Mouse (Mus musculus): ENCODE measurements around the gene Cela3b. TPM values are rescaled to one million over a fixed set of nuclear protein-coding genes. Genes with fewer than 3 reads are reported as not detected.
"Not testable (repeated sequence)": the region's sequence is repeated elsewhere in the genome, so short reads cannot be mapped to it uniquely, and the experiment has no call there.

Cela3b gene
- total RNA-seq, 4 experiments from 2014 or later, result not detected

DNA sequence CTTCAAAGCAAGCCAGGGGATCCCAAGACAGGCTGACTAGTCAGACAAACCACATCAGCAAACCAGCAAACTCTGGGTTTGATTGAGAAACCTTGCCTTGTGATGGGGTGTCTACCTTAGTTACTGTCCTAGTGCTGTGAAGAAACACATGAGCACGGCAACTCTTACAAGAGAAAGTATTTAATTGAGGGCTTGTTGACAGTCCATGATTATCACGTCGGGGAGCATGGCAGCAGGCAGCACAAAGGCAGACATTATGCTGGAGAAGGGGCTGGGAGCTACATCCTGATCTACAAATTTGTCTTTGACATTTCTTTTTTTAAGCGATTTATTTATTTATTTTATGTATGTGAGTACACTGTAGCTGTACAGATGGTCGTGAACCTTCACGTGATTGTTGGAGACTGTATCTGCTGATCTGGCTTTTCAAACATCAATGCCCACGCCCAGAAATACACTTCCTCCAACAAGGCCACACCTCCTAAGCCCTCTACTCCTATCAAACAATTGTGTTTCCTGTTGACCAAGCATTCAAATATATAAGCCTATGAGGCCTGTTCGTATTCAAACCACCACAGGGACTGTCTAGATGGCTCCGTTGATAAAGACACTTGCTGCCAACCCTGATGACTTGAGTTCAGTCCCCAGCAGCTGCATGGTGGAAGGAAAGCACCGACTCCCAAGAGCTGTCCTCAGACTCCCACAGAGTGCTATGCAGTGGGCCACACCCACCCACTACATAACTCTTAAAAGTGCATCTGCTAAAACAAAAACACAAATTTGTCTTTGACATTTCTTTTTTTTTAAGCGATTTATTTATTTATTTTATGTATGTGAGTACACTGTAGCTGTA, 12.4 kb downstream of the Cela3b start:
- DNase-seq (ENCODE audit: low spot score in 2 of 2), result no peak

DNA sequence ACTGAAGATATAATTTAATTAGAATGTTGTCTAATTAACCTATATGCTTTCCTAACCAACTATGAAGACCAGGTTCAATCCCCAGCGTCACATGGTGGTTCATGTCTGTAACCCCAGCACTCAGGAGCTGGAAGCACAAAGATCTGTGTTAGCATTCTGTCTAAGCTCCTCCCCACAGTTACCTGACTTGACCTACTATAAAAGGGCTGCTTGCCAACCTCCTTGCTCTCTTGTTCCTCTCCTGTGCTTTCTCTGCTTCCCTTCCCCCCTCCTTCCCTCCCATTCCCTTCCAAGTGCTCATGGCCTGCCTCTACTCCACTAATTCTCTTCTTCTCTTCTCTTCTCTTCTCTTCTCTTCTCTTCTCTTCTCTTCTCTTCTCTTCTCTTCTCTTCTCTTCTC, 15.4 kb downstream of the Cela3b start:
- no peak for DNase-seq (ENCODE audit: low spot score in 2 of 2)

DNA sequence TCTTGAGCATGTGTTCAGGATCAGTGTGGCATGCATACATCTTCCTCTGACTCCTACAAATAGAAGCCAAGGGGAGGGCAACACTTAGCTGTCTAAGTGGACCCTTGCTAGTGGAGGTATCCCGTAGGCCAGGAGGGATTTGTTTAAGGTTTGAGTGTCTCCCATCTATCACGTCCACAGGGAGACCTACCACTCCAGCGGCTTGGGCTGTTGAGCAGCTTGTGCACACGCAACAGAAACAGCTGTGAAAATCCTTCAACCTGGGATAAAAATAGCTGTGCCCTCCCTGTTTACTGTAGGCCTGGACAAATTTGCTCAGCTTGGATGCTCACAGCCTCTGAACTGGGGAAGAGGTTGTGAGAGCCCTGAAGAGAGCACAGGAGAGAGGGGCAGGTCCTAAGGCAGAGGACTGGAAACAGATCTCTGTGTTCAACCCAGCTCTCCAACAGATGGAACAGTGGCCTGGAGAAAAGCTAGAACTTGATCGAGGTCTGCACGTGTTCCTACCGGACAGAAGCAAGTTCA, 18.1 kb downstream of the Cela3b start:
- DNase-seq (ENCODE audit: low spot score in 2 of 2), result not testable (repeated sequence)

DNA sequence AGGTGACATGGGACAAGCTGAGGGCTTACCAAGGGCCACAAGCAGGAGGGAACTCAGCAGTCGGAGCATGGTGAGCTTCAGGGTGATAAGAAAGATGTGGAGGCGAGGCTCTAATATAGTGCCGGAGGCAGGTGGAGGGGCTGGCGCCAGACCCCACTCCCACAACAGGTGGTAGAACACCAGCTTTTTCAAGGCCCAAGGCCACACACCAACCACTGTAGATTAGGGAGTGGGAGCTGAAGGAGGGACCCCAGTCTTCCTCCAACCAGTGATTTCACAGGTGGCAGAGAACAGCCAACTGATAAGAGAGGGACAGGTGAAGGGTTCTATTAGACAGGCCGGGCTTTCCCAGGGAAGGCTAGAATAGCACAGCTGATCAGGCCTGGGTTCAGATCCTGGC, 20.6 kb downstream of the Cela3b start, which contains the start of gene Cela3a:
Cela3a (minus strand) TSS at position 101 of the 400 bp plus-strand sequence.
- no peak for DNase-seq (ENCODE audit: low spot score in 2 of 2)

DNA sequence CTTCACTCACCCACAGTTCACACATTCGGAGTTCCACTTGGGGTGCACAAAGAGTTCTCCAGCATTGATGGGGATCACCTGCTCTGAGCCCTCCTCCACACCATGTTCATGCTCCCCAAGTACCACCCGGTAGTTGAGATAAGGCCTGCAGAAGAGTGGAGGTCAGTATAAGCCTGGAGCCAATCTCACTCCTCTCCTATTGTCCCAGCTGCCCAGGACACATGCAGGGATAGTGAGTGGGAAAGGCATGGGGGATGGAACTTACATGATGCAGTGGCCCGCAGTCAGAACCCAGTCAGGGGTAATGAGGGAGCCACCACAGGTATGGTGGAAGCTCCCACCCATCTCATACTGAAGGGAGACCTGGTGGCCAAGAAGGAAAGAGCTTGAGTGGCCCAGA, 24.8 kb downstream of the Cela3b start:
- no peak for DNase-seq (ENCODE audit: low spot score in 2 of 2)

DNA sequence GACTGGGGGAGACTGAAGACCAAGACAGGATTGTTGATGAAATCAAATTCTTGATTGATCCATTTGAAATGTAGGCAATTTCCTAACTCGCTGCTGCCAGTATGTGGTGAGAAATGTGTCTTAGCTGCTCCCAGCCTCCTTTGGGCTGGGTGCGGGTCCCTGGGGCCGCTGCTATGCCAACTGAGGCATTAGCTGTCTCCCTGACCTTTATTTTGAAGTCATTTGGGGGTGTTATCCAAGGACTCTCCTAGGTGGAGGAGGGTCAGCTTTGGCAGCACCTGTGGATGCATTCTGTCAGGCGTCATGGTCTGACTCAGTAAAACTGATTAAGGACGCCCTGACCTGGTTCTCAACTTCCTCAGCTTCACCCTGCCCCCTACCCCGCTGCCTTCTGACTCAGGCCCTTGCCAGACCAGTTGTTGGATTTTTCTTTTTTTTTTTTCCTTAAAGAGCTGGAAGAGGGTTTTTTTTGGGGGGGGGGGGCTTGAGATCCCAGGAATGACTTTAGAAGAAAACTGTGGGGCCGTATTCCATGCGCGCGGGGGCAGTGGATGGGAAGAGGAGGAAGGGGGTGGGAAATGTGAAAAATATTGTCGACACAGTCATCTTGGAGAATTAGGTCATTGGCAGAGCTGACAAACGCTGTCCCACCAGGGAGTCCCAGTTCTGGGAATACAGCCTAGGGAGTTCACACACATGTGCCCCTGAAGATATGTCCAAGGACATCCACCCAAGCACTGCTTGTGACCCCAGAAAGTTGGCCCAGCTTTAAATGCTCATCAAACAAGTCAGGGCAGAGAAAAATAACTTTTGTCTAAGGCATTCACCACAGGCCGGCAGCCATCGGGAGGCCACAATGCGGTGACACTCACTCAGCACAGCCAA, 33.5 kb downstream of the Cela3b start:
- DNase-seq (ENCODE audit: low spot score in 2 of 2), result no peak

DNA sequence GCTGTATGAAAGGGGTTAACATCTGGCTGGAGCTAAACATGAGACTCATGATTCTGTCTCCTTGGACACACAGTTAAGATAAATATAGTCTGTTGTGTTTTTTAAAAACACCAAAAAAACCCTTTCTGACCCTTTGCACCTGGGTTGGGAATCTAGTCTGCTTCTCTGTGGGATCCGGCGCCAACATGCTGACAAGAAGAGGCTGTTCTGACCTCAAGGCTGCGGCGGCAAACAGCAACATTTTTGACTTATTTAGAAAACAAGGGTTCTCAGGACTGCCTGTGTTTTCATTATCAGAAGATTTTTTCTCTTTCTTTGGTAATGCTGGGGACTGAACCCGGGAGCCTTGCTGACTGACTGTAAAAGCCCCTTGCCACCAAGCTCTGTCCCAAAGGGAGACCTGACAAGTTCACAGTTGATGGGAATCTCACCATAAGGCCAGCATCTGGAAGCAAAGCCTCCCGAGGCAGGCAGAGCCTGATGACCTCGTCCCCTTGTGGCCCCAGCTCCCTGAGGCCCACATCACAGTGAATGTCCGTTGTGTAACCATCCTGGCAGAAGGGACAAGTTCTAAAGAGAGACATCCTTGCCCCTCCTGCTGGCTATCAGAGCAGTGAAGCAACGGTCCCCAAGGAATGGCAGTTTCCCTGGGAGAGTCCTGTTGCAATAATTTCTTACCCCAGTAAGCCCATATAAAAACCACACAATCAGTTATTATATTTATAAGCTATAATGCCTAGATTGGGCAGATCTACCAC, 36.8 kb downstream of the Cela3b start:
- no peak for DNase-seq (ENCODE audit: low spot score in 2 of 2)

DNA sequence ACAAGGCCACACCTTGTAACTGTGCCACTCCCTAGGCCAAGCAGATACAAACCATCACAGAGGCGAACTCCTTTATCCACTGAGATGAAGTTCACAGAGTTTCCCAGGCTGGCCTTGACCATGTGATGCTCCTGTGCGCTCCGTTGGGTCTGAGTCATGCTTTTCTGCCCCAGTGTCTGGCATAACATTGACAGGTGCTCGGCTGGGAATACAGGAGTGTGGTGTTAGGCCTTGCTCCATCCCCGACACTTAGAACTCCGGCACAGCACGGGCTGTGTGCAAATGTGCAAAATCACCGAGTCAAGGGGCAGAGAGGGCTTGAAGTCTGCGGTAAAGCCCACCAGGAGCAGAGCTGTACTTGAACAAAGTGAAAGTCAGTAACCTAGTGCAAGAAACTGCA, 37.5 kb downstream of the Cela3b start:
- DNase-seq (ENCODE audit: low spot score in 2 of 2), result no peak

DNA sequence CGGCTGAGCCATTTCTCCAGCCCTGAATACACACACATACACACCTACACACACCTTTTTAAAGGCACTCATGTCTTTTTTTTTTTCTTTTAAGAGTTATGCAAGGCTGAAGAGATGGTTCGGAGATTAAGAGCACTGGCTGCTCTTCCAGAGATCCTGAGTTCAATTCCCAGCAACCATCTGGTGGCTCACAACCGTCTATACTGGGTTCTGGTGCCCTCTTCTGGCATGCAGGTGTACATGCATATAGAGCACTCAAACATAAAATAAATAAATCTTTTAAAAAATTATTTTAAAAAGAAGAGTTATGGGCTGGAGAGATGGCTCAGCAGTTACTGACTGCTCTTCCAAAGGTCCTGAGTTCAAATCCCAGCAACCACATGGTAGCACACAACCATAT, 39.1 kb downstream of the Cela3b start:
- no peak for DNase-seq (ENCODE audit: low spot score in 2 of 2)

DNA sequence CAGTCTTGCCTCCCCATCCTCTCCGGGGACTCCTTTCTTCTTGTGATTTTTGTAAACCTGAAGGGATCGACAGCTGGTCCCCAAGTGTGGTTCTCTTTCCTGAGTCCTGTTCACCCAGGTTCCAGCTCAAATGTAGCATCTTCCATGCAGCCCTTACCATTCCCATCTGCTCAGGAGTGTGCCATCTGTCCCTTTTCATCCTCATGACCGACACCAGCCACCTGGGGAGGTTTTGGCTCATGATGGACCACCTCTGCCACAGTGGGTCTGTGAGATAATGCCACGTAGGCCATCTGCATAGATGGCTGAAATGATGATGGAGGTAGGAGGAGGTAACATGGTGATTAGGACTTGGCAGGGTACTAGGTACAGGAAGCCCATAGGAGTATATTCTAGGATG, 40.1 kb downstream of the Cela3b start:
- no peak for DNase-seq (ENCODE audit: low spot score in 2 of 2)

DNA sequence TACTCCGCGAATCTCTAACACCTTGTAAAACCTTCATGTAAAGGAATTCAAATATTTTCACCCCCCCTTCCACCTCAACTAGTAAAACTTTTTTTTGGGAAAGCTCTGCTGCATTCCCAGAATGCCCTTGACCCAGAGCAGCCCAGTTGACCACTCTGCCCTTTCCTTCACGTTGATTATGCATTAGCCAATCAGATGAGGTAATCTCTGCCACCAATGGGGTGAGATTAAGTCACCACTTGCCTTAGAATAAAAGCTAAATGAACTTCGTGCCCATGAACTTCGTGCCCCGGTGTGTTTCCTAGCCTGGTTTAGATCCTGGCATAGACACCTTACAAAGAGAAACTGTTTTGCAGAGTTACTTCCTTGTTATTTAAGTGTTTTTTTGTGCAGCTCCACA, 41.4 kb downstream of the Cela3b start:
- no peak for DNase-seq (ENCODE audit: low spot score in 2 of 2)

DNA sequence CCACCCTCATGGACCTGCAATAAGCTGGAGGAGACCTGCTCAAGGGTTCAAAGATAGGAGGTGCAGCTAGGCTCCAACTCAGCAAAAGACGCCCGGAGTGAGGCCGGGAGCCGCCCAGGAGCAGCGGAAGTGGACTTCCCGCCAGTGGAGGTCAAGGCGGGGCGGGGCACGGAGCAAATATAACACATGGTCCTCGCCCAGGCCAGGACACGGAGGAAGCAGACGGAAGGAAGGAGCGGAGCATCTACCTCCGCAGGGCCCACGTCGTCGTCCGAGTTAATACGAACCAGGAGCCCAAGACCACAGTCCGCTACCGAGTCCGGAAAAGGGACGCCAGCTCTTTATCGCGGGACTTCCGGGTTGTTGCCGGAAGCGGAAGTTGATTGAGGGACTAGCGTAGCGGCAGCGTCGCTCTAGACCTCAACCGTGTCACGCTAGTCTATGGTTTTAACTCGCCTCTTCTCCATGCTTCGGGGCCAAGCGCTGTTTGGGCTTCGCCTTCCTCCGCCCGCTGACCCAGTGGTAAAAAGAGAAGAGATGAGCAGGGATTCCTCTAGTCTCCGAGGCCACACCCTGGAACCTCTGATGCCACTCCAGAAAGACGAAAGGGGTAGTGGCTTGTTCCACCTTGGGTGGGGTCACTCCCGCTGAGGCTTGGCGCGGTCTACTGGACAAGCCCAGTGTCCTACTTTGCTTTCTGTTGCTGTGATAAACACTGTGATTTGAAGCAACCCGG, 42.1 kb downstream of the Cela3b start:
- peak; percentile 77 to 81 for DNase-seq (ENCODE audit: low spot score in 2 of 2)

DNA sequence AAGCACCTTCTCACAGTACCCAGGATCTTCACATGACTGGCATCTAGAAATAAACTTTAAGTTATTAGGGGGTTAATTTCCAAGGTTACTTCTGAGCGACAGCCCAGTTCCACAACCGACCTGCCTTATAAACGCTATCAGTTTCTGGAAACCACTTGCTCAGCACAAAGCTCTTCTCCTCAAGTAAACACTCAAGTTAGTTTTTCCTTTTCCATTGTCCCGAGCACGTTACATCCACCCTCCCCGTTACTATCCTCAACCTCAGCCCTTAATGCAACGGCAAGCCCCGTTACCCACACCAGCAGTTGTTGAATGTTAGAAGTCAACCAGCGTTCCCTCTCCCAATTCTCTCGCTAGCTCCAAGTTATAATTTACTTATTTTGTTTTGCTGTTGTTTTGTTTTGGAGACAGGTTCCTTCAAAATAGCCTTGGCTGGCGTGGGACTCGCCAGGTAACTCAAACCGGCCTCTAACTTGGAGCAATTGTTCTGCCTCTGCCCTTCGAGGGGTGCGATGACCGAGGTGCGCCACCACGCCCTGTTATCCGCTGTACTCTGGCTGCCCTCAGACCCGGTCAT, 42.8 kb downstream of the Cela3b start:
- no peak for DNase-seq (ENCODE audit: low spot score in 2 of 2)

DNA sequence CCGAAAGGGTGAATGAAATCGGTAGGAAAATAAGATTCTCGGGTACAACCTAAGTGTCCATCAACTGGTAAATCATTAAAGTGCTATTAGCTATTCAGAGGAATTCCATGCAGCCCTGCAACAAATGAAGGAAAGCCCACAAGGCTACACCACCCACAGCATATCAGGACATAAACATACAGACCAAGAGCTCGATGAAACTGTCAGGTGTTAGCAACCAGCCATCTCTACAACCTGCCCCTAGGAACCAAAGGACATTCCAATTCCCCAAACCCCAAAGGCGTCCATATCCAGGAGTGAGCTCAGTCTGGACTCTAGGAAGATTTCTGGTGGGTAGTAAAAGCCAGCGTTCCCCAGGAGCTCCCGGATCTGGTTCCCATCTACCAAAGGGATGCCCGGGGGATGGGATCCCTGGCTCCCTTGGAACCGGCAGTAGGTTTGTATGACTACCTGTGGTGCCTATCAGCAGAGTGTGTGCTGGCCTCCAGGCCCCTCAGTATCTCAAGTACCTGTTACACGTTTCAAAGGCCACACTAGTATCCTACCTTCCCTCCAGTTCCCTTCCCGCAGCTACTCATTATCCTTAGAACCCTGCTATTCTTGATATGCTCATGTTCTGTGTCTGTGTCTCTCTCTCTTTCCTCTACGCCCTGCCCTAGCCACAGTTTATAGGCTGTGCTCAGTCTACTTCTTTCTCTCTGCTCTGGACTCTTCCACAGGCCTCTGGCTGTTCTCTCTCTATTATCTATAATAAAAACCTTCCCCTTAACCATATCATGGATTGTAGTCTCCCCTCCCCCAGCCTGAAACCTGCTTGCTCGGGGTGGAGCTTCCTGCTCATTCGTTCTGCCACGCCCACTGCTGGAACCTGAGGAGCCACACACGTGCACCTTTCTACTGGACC, 49.4 kb downstream of the Cela3b start:
- DNase-seq (ENCODE audit: low spot score in 2 of 2), result no peak

DNA sequence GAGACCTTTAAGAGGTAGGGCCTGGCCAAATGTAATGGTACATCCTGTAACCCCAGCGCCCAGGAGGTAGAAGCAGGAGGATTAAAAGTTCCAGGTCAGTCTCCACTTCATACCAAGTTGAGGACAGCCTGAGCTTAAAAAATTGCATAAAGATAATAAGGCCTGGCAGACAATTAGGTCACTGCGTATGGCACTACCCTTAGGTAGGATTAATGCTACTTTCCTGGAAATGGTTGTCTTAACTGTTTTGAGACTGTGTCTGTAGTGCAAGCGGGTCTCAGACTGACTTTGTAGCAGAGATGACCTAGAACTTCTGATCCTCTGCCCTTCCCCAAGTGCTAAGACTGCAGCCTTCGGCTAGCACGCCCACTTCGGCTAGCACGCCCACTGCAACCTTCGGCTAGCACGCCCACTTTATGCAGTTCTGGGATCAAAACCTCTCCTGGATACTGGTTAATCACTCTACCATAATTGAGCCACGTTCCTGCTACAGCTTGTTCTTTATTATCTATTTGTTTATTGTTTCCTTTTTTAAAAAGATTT, 50.6 kb downstream of the Cela3b start:
- no peak for DNase-seq (ENCODE audit: low spot score in 2 of 2)

DNA sequence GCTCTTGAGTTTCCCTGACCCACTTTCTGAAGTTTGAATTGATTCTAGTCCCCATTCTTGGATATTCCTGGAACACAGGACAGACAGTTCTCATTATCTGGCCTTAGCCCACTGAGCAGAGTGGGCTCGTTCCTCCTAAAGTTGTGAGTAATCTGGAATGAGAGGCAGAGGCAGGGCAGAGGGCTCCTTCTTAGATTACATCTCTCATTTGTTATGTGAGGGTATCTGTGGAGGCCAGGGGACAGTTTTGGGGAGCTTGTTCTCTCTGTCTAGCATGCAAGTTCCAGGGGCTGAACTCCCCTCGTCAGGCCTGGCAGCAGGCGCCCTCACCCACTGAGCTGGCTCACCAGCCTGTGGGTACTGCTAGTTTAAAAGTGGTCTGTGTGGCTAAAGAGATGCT, 51.3 kb downstream of the Cela3b start:
- DNase-seq (ENCODE audit: low spot score in 2 of 2), result no peak

DNA sequence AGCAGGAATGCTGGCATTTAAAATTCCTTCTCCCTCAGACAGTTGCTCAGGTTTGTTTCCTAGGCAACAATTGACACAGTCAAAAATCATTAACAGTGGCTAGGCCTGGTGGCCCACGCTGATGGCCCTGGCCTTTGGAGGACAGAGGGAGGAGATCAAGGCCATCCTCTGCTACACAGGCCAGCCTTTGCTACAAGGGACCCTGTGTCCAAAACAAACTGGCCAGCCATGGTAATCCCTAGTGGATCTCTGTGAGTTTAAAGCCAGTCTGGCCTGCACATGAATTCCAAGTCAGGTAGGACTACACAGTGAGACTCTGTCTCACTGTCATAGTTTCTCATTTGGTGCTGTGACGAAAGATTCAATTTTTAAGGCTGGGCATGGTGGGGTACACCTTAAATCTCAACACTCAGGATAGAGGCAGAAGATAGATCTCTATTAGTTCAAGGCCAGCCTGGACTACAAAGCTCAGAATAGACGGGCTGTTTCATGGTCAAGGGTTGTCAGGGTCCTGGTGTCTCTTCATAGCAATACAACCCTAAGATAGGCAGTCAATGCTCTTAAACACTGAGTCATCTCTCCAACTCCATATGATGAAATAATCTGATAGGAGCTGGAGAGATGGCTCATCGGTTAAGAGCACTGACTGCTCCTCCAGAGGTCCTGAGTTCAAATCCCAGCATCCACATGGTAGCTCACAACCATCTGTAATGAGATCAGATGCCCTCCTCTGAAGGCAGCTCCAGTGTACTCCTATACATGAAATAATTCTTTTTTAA, 52.6 kb downstream of the Cela3b start:
- no peak for DNase-seq (ENCODE audit: low spot score in 2 of 2)

DNA sequence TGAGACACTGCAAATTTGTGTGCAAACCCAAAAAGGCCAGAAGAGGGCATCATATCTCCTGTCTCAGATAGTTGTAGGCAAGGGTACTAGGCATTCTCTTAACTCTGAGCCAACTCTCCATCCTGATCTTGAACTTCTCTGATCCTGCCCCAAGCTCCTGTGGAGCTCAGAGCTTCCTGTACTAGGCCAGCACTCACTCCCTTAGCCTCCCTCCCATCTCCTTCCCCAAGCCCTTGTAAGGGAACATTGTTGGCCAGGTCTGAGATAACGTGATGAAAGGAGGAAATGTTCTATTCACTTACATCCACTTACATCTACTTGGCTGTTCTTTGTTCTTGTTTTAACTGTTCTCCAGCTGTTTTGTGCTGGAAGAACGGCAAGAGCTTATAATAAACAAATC, 53.6 kb downstream of the Cela3b start:
- no peak for DNase-seq (ENCODE audit: low spot score in 2 of 2)
